Mouse (Mus musculus): ENCODE data around the gene Wbp11.

DNA sequence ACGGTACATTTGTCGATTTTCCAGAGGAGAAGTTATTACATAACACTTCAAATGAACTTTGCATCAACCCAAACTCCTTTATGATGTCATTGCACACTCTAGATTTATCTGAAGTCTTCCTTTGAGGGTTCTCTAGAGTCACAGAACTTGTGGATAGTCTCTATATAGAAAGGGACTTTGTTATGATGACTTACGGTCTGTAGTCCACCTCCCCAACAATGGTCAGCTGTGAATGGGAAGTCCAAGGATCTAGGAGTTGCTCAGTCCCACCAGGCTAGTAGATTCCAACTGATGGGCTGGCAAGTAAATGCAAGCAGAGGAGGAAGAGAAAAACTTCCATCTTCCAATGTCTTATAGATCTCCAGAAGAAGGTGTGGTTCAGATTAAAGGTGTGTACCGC lies 648 bp upstream of the Wbp11 start:
- no peak for TF ChIP-seq CTCF (IDR thresholded peaks at IDR 0.05; ENCODE audit: low read depth)
- TF ChIP-seq EP300 (optimal IDR thresholded peaks at IDR 0.05) = no peak

Measured in stomach, postnatal 0 days (tissue).